Mouse (Mus musculus) embryo, embryonic 9.5 days (tissue): Measurements from ENCODE around the gene Tgm2.

ENCODE experiments used
- DNase-seq: peaks from one replicate; pipeline ENCODE4 v3.0.0-alpha.2; 2017; ENCODE audit errors: extremely low spot score

Gene Tgm2

GRCm38 (mm10) chr2:158141271-158141670, 5.0 kb downstream of the Tgm2 start:
- no peak for DNase-seq

- no peak for DNase-seq
Measured at GRCm38 (mm10) chr2:158140664-158141063, 5.6 kb downstream of the Tgm2 start.

- DNase-seq: no peak
Measured at GRCm38 (mm10) chr2:158139628-158140027, 6.6 kb downstream of the Tgm2 start.

GRCm38 (mm10) chr2:158138778-158139177, 7.5 kb downstream of the Tgm2 start:
- DNase-seq: no peak

GRCm38 (mm10) chr2:158137771-158138170, 8.5 kb downstream of the Tgm2 start:
- DNase-seq: no peak

- no peak for DNase-seq
Measured at GRCm38 (mm10) chr2:158136205-158136604, 10.0 kb downstream of the Tgm2 start.

- no peak for DNase-seq
Measured at GRCm38 (mm10) chr2:158133050-158133449, 13.2 kb downstream of the Tgm2 start.

- DNase-seq: no peak
Measured at GRCm38 (mm10) chr2:158132320-158132719, 13.9 kb downstream of the Tgm2 start.

GRCm38 (mm10) chr2:158131197-158131835, 14.9 kb downstream of the Tgm2 start:
- no peak for DNase-seq

- DNase-seq: peak; percentile 61
Measured at GRCm38 (mm10) chr2:158130391-158130986, 15.7 kb downstream of the Tgm2 start.

- no peak for DNase-seq
Measured at GRCm38 (mm10) chr2:158129291-158130002, 16.8 kb downstream of the Tgm2 start.

GRCm38 (mm10) chr2:158128461-158129130, 17.6 kb downstream of the Tgm2 start:
- DNase-seq: no peak

GRCm38 (mm10) chr2:158127872-158128271, 18.4 kb downstream of the Tgm2 start:
- no peak for DNase-seq

GRCm38 (mm10) chr2:158127245-158127644, 19.0 kb downstream of the Tgm2 start:
- DNase-seq: no peak

GRCm38 (mm10) chr2:158122814-158123213, 23.4 kb downstream of the Tgm2 start:
- DNase-seq: no peak

GRCm38 (mm10) chr2:158121645-158122326, 24.4 kb downstream of the Tgm2 start:
- no peak for DNase-seq

GRCm38 (mm10) chr2:158120868-158121267, 25.4 kb downstream of the Tgm2 start:
- no peak for DNase-seq

- no peak for DNase-seq
Measured at GRCm38 (mm10) chr2:158120211-158120610, 26.0 kb downstream of the Tgm2 start.

GRCm38 (mm10) chr2:158119145-158119544, 27.1 kb downstream of the Tgm2 start:
- DNase-seq: no peak

- DNase-seq: no peak
Measured at GRCm38 (mm10) chr2:158116653-158117052, 29.6 kb downstream of the Tgm2 start.

- no peak for DNase-seq
Measured at GRCm38 (mm10) chr2:158115838-158116453, 30.3 kb downstream of the Tgm2 start.
